Mouse (Mus musculus) heart, embryonic 14.5 days (tissue): Measurements from ENCODE around the gene Pbx3. TPM values are rescaled to one million over a fixed set of nuclear protein-coding genes. Genes with fewer than 3 reads are reported as not detected.

Experiments
- ATAC-seq: fragments of 200-750 bp; cut with Nextera tagmentation; 2 replicates; pipeline ENCODE4 v1.8.0; 2017; ENCODE audit warnings: low read depth, moderate TSS enrichment; ENCODE audit not compliant: insufficient number of reproducible peaks, insufficient read depth, low FRiP score
- H3K27ac ChIP-seq, 2 experiments: fragments of 200-500 bp in 1 of 2; fragments of 300-500 bp in 1 of 2; sonication (generic) in 1 of 2; replicated peaks in 1 of 2; 2 replicates each; pipeline ENCODE4 v1.5.1; 2012 to 2014; ENCODE audit warnings: low read depth in 2 of 2, low read length in 2 of 2, control low read depth in 1 of 2, mild to moderate bottlenecking in 1 of 2, mixed read lengths in 1 of 2; ENCODE audit not compliant: control insufficient read depth in 1 of 2, insufficient read depth in 1 of 2
- H3K27me3 ChIP-seq: fragments of 300-500 bp; sonication (generic); 2 replicates; pipeline ENCODE4 v1.6.1; 2014; ENCODE audit warnings: mild to moderate bottlenecking, low read length, control low read depth; ENCODE audit not compliant: control insufficient read depth, insufficient read depth
- H3K36me3 ChIP-seq: fragments of 300-500 bp; sonication (generic); 2 replicates; pipeline ENCODE4 v1.6.1; 2014; ENCODE audit warnings: mild to moderate bottlenecking, control low read depth, low read length, mixed read lengths; ENCODE audit not compliant: control insufficient read depth, insufficient read depth
- H3K4me1 ChIP-seq, 2 experiments: fragments of 200-500 bp in 1 of 2; fragments of 300-500 bp in 1 of 2; sonication (generic) in 1 of 2; 2 replicates each; pipeline ENCODE4 v1.6.1; 2012 to 2014; ENCODE audit warnings: low read length in 2 of 2, control low read depth in 1 of 2, mixed read lengths in 1 of 2; ENCODE audit not compliant: control insufficient read depth in 2 of 2, insufficient read depth in 2 of 2
- H3K4me2 ChIP-seq: fragments of 300-500 bp; sonication (generic); 2 replicates; pipeline ENCODE4 v1.6.1; 2014; ENCODE audit warnings: mild to moderate bottlenecking, low read length
- H3K4me3 ChIP-seq, 2 experiments: fragments of 200-500 bp in 1 of 2; fragments of 300-500 bp in 1 of 2; sonication (generic) in 1 of 2; 2 replicates each; pipeline ENCODE4 v1.5.1; 2012 to 2014; ENCODE audit warnings: low read length in 2 of 2, mild to moderate bottlenecking in 2 of 2, control low read depth in 1 of 2, low read depth in 1 of 2, moderate library complexity in 1 of 2; ENCODE audit not compliant: control insufficient read depth in 1 of 2, insufficient read depth in 1 of 2
- H3K9ac ChIP-seq: fragments of 300-500 bp; sonication (generic); 2 replicates; pipeline ENCODE4 v1.6.1; 2014; ENCODE audit warnings: mild to moderate bottlenecking, low read length
- H3K9me3 ChIP-seq: fragments of 300-500 bp; sonication (generic); 2 replicates; pipeline ENCODE4 v1.6.1; 2016; ENCODE audit warnings: low read length, control low read depth; ENCODE audit not compliant: control insufficient read depth
- WGBS: fragments of 180-500 bp; shearing (Covaris S2); extraction: QIAGEN DNeasy Blood & Tissue Kit; methylation state at CpG from one replicate; pipeline ENCODE4 v1.1.7; 2014; 5-methylcytosine and 5-hydroxymethylcytosine counted together
- polyA plus RNA-seq: library from polyadenylated mRNA; unstranded; fragments of >200 nt; fragmentation: Nextera tagmentation; extraction: Ambion mirVana; gene quantifications from 2 replicates; pipeline ENCODE4 v1.2.1, GENCODE M21; 2014

The Pbx3 gene
- polyA plus RNA-seq, 1 experiment from 2014 or later, result 26.4 TPM

DNA sequence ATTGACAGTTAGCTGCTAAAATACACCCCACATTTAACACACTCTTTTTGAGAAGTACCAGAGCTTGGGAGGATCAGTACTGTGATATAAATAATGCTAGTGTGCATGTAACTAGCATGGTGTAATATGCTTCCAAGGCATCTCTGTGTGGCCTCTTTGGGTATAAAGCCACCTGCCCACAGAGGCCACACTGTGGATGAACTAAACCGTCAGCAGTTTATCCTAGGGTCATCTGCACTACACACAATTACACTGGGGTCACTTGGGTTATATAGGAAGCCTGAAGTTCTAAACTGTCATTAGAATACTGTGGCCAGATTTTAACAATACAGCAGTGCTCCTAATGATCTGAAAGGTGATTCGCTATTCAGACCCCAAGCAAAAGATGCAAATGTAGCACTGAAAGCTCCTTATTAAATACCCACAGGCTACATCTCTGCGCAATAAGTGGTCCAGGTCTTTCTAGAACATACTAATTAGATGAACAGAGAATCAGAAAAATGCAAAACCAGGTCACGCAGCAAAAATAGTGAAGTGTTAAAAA lies 133.6 kb downstream of the Pbx3 start:
- no peak overlapping the region for H3K27ac ChIP-seq
- H3K4me1 ChIP-seq, result 0 out of 4 replicates have a peak, but pooled peaks cover 0 to under 1% of the 10 kb centered on the region in 2 experiments
- no peak overlapping the region for H3K9ac ChIP-seq
- no peak for ATAC-seq
- H3K4me3 ChIP-seq, result no peak overlapping the region
- no peaks in the 10 kb centered on the region for H3K9me3 ChIP-seq
- H3K36me3 ChIP-seq, result no peaks in the 10 kb centered on the region
- H3K4me2 ChIP-seq, result no peak overlapping the region
- 89% methylated on average over 4 of the region's 4 CpGs for WGBS
- no peaks in the 10 kb centered on the region for H3K27me3 ChIP-seq

DNA sequence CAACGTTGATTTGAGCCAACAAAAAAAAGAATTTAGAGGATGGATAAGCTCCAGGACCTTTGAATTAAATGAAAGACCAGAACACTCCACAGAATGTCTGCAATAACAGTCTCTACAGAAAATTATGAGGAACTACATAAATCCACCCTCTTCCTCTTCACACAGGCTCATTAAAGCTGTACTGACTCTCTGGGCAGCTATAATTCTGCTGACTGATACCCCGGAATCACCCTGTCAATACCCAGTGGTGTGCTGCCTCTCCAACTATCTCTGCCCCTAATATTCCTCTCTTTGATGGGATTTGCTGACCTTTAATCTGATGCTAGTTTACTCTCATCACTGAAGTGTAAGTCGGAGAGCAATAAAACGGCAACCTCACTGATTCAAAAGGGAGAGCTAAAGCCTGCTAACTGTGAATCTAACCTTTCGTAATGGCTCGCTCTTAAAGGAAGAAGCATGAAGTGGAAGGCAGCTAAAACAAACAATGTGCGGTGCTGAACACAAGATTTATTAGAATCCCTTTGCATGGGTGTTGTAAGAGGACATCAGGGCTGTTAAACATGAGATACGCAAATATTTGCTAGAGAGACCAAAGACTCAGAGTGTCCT lies 137.4 kb downstream of the Pbx3 start:
- ATAC-seq, result no peak
- WGBS, result 72% methylated on average over 8 of the region's 8 CpGs
- peaks cover 2 to 10% of the 10 kb centered on the region in 2 experiments; a peak in 2 of 4 replicates for H3K4me1 ChIP-seq
- no peak overlapping the region for H3K27ac ChIP-seq
- no peak overlapping the region for H3K4me2 ChIP-seq
- H3K27me3 ChIP-seq, result no peaks in the 10 kb centered on the region
- no peak overlapping the region for H3K4me3 ChIP-seq
- no peaks in the 10 kb centered on the region for H3K36me3 ChIP-seq
- H3K9ac ChIP-seq, result no peak overlapping the region
- no peaks in the 10 kb centered on the region for H3K9me3 ChIP-seq

DNA sequence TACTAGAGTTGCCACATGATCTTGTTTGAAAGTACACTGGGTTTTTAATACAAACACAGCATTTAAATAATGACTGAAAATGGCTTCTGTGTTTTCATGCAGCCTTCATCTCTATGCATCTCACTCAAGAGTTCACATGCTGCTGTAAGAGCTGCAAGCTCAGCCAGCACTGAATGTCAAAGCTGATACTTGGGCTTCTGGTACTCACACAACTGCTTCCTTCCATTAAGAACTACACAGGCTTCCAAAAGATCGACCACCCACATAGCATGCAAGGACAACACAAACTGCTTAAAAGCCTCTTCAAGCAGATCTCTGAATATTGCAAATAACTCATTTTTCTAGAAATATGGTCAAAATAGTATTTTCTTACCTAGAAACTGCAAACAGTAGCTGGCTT lies 138.7 kb downstream of the Pbx3 start:
- Histone ChIP-seq H3K27ac (no peak overlapping the region), H3K36me3 (no peaks in the 10 kb centered on the region), H3K9me3 (no peaks in the 10 kb centered on the region), H3K4me2 (no peak overlapping the region), H3K27me3 (no peaks in the 10 kb centered on the region), H3K4me1 (peaks cover 4 to 20% of the 10 kb centered on the region in 2 experiments), H3K4me3 (no peak overlapping the region), H3K9ac (no peak overlapping the region)
- 57% methylated on average over 1 of the region's 1 CpGs for WGBS
- ATAC-seq, result no peak

DNA sequence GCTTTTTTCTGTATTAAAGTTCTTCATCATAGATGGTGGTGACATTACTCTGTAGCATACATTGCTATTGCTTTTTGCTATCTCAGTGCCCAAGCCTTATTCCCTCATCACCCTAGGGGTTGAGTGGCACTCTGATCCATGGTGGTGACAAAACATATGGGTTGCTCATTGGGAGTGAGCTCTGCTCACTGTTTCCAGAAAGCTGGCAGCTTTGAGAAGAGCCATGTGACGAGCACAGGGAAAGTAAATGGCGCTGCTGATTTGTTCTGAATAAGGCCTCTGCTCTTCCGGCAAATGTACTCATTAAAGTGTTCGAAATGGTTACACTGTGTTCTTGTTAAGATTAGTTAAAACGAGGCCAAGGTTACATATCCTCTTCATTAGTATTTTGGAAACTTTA lies 139.7 kb downstream of the Pbx3 start:
- H3K36me3 ChIP-seq, result no peaks in the 10 kb centered on the region
- H3K9me3 ChIP-seq, result no peaks in the 10 kb centered on the region
- no peak overlapping the region for H3K27ac ChIP-seq
- no peaks in the 10 kb centered on the region for H3K27me3 ChIP-seq
- H3K9ac ChIP-seq, result no peak overlapping the region
- no peak overlapping the region for H3K4me2 ChIP-seq
- H3K4me1 ChIP-seq, result peaks cover 4 to 20% of the 10 kb centered on the region in 2 experiments
- 80% methylated on average over 5 of the region's 5 CpGs for WGBS
- ATAC-seq, result no peak
- no peak overlapping the region for H3K4me3 ChIP-seq

DNA sequence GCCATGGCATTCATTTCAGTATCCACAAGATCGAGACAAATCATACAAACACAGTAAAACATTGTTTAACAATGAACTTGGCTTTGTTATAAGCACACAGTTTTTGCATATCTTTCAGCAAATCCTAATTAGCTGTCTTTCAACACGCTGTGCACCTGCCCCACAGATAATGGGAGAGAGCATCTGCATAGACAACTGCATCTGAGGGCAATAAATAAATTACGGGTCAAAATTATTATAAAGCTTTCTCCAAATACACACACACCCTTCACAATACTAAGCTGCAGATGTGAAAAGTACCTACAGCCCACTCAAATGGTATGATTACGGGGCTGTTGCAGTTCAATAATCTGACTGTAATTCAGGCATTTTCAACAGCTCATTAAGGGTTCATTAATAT lies 145.3 kb downstream of the Pbx3 start:
- Histone ChIP-seq H3K27me3 (no peaks in the 10 kb centered on the region), H3K9ac (no peak overlapping the region), H3K27ac (no peak overlapping the region), H3K36me3 (0 out of 2 replicates have a peak, but pooled peaks cover 5% of the 10 kb centered on the region), H3K4me1 (peaks cover 4 to 22% of the 10 kb centered on the region in 2 experiments), H3K9me3 (no peaks in the 10 kb centered on the region), H3K4me2 (no peak overlapping the region), H3K4me3 (no peak overlapping the region)
- ATAC-seq, result no peak
- WGBS, result 91% methylated on average over 4 of the region's 4 CpGs

DNA sequence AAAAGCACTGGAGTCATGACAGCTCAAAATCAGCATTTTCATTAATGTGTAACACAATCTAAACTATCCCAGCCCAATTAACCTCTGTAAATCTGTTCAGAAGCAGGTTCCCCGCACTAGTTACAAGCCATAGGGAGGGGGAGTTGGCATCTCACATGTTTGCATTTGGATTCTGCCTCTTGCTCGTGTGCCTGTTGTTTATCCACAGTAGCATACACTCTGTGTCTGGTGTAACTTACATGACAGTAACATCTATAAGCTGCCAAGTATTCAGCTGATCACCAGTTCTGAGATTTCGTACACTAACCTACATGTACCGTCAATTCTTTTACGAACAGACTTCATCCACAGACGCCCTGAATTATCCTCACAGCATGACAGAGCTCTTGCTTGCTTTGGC lies 147.5 kb downstream of the Pbx3 start:
- 50% methylated on average over 6 of the region's 6 CpGs for WGBS
- Histone ChIP-seq H3K4me3 (no peak overlapping the region), H3K4me1 (peaks cover 2 to 16% of the 10 kb centered on the region in 2 experiments), H3K27me3 (no peaks in the 10 kb centered on the region), H3K9ac (no peak overlapping the region), H3K27ac (no peak overlapping the region), H3K4me2 (no peak overlapping the region), H3K36me3 (0 out of 2 replicates have a peak, but pooled peaks cover 5% of the 10 kb centered on the region), H3K9me3 (no peaks in the 10 kb centered on the region)
- ATAC-seq, result no peak

DNA sequence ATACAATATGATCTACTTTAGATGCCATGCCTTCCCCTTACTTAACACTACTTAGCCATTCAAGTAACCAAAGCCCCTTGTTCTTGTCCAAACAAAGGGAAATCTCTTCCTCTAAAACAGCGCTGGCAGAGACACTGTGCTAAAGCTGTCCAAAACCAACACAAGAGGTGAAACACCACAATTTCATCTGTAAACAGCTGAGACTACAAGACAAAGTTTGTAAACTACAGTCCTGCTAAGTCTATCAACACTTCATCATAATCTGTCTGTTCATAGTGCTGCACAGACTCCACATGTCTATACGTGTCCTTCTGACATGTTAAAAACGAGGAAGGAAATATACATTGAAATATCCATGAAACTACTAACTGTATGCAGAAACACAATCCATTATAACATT lies 151.5 kb downstream of the Pbx3 start:
- H3K9ac ChIP-seq, result no peak overlapping the region
- no peak for ATAC-seq
- H3K27me3 ChIP-seq, result no peaks in the 10 kb centered on the region
- H3K9me3 ChIP-seq, result no peaks in the 10 kb centered on the region
- H3K36me3 ChIP-seq, result 0 out of 2 replicates have a peak, but pooled peaks cover 5% of the 10 kb centered on the region
- no peak overlapping the region for H3K4me2 ChIP-seq
- WGBS, result 84% methylated on average over 3 of the region's 3 CpGs
- no peak overlapping the region for H3K27ac ChIP-seq
- H3K4me3 ChIP-seq, result no peak overlapping the region
- peaks cover 0 to 7% of the 10 kb centered on the region in 2 experiments; a peak in 1 of 4 replicates for H3K4me1 ChIP-seq

DNA sequence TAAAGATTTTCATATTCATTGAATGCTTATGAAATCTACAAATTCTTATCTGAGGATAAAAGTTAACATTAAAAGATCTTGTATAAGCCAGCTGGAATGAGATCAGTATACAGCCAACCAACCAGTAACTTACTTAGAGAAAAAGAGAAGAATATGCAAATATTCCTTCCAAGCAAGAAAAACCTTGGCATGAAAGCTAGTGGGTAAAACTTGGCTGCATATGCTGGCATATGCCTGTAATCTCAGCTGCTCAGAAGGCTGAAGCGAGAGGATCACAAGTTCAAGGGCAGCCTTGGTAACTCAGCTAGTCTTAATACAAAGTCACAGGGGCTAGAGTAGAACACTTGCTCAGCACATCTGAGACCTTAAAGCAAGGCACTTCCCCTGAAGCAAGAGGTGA lies 153.8 kb downstream of the Pbx3 start:
- no peak for ATAC-seq
- Histone ChIP-seq H3K4me3 (no peak overlapping the region), H3K9me3 (no peaks in the 10 kb centered on the region), H3K27me3 (no peaks in the 10 kb centered on the region), H3K36me3 (0 out of 2 replicates have a peak, but pooled peaks cover 4% of the 10 kb centered on the region), H3K4me1 (no peaks in the 10 kb centered on the region; a peak in 1 of 4 replicates), H3K4me2 (no peak overlapping the region), H3K9ac (no peak overlapping the region), H3K27ac (no peak overlapping the region)
- WGBS, result 98% methylated on average over 1 of the region's 1 CpGs
